Mouse (Mus musculus): ENCODE data around the gene Marcksl1. TPM values are rescaled to one million over a fixed set of nuclear protein-coding genes. Genes with fewer than 3 reads are reported as not detected.

Gene Marcksl1
- polyA plus RNA-seq, 1 experiment from 2014 or later: 1,829 TPM

DNA sequence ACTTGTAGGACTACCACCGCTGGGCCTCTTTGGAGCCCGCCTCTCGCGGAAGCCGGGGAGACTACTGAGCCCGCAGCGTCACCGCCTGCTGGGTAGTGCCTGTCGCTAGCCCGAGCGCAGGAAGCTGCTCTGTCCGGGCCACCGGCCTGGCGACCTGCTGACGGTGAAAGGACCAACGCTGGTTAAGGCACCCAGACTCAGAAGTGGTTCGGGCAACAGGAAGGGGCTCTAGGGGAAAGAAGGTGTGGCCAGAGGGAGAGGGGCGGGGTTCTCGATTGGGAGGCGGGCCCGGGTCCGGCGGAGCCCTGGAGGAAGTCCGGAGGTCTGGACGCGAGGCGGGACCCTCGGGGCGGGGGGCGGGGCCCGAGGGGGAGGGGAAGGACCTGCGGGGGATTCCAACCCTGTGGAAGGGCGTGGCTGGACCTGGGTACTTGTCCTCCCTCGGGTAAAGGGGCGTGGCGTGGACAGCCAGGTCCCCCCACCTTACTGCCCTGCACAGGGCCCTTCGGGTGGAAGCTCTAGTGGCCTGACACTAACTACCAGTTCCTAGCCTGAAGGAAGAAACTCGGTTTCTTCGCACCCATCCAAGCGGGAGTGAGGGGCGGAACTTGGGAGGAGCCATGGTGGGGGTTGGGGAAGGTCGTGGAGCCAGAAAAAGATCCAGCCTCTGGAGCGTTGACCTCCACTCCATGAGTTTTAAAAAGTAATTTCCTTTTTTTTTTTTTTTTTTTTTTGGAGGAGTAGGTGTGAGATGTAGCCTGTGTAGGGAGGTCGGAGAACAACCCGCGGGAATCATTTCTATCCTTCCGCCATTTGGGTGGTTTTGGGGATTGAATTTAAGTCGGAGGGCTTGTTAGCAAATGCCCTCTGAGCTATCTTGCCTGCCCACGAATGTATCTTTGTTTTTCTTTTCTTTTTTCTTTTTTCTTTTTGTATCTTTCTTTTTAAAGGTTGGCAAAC is 12.5 kb upstream of the Marcksl1 start:
- ATAC-seq (ENCODE audit: low FRiP score): peak; percentile 70

GRCm38 (mm10) chr4:129502327-129502888 is 11.0 kb upstream of the Marcksl1 start:
- 79% methylated on average over 9 of the region's 9 CpGs for WGBS
- H3K27ac ChIP-seq: no peak overlapping the region
- no peak overlapping the region for H3K4me3 ChIP-seq
- no peak overlapping the region for H3K4me2 ChIP-seq
- no peaks in the 10 kb centered on the region for H3K36me3 ChIP-seq
- peaks cover 15% of the 10 kb centered on the region for H3K4me1 ChIP-seq (replicated peaks)
- H3K9ac ChIP-seq: no peak overlapping the region
- H3K9me3 ChIP-seq: no peaks in the 10 kb centered on the region
- no peak for ATAC-seq (ENCODE audit: low FRiP score)
- 0 out of 2 replicates have a peak, but pooled peaks cover 4% of the 10 kb centered on the region for H3K27me3 ChIP-seq

More for the DNA sequence above, 12.5 kb upstream of the Marcksl1 start:
- peak overlapping the region; percentile 55 for H3K4me3 ChIP-seq
- no peaks in the 10 kb centered on the region for H3K9me3 ChIP-seq
- 1% methylated on average over 48 of the region's 49 CpGs for WGBS
- H3K27ac ChIP-seq: peak overlapping the region; percentile 81
- peak overlapping the region; percentile 83 for H3K4me2 ChIP-seq
- no peaks in the 10 kb centered on the region for H3K36me3 ChIP-seq
- H3K9ac ChIP-seq: peak overlapping the region; percentile 72
- H3K27me3 ChIP-seq: 0 out of 2 replicates have a peak, but pooled peaks cover 4% of the 10 kb centered on the region
- H3K4me1 ChIP-seq (replicated peaks): peaks cover 28% of the 10 kb centered on the region

GRCm38 (mm10) chr4:129502901-129503444 is 10.4 kb upstream of the Marcksl1 start:
- Histone ChIP-seq H3K27me3 (0 out of 2 replicates have a peak, but pooled peaks cover 4% of the 10 kb centered on the region), H3K4me1 (replicated peaks) (peaks cover 18% of the 10 kb centered on the region), H3K27ac (no peak overlapping the region), H3K4me3 (no peak overlapping the region), H3K9ac (no peak overlapping the region), H3K36me3 (no peaks in the 10 kb centered on the region), H3K9me3 (no peaks in the 10 kb centered on the region), H3K4me2 (no peak overlapping the region)
- ATAC-seq (ENCODE audit: low FRiP score): no peak
- WGBS: 78% methylated on average over 11 of the region's 11 CpGs

GRCm38 (mm10) chr4:129505511-129505910 is 7.9 kb upstream of the Marcksl1 start:
- 79% methylated on average over 3 of the region's 3 CpGs for WGBS
- Histone ChIP-seq H3K9ac (no peak overlapping the region; the same call in 1 of the 2 replicates), H3K27ac (no peak overlapping the region), H3K4me3 (no peak overlapping the region), H3K9me3 (no peaks in the 10 kb centered on the region), H3K36me3 (no peaks in the 10 kb centered on the region), H3K4me2 (no peak overlapping the region), H3K27me3 (0 out of 2 replicates have a peak, but pooled peaks cover 4% of the 10 kb centered on the region), H3K4me1 (replicated peaks) (peaks cover 33% of the 10 kb centered on the region)
- ATAC-seq (ENCODE audit: low FRiP score): no peak

- H3K4me3 ChIP-seq: no peak overlapping the region
- no peak for ATAC-seq (ENCODE audit: low FRiP score)
- no peak overlapping the region for H3K4me2 ChIP-seq
- H3K9ac ChIP-seq: no peak overlapping the region
- H3K4me1 ChIP-seq (replicated peaks): peaks cover 41% of the 10 kb centered on the region
- H3K9me3 ChIP-seq: no peaks in the 10 kb centered on the region
- H3K27ac ChIP-seq: no peak overlapping the region
- 74% methylated on average over 9 of the region's 10 CpGs for WGBS
- H3K36me3 ChIP-seq: no peaks in the 10 kb centered on the region
- H3K27me3 ChIP-seq: no peaks in the 10 kb centered on the region
Measured at GRCm38 (mm10) chr4:129507434-129508236, 5.7 kb upstream of the Marcksl1 start.

GRCm38 (mm10) chr4:129508237-129508515 is 5.2 kb upstream of the Marcksl1 start:
- no peaks in the 10 kb centered on the region for H3K9me3 ChIP-seq
- H3K4me2 ChIP-seq: no peak overlapping the region
- no peak for ATAC-seq (ENCODE audit: low FRiP score)
- H3K4me1 ChIP-seq (replicated peaks): peaks cover 47% of the 10 kb centered on the region
- no peaks in the 10 kb centered on the region for H3K27me3 ChIP-seq
- no peaks in the 10 kb centered on the region for H3K36me3 ChIP-seq
- H3K4me3 ChIP-seq: no peak overlapping the region
- 71% methylated on average over 3 of the region's 3 CpGs for WGBS
- no peak overlapping the region for H3K27ac ChIP-seq
- no peak overlapping the region for H3K9ac ChIP-seq

DNA sequence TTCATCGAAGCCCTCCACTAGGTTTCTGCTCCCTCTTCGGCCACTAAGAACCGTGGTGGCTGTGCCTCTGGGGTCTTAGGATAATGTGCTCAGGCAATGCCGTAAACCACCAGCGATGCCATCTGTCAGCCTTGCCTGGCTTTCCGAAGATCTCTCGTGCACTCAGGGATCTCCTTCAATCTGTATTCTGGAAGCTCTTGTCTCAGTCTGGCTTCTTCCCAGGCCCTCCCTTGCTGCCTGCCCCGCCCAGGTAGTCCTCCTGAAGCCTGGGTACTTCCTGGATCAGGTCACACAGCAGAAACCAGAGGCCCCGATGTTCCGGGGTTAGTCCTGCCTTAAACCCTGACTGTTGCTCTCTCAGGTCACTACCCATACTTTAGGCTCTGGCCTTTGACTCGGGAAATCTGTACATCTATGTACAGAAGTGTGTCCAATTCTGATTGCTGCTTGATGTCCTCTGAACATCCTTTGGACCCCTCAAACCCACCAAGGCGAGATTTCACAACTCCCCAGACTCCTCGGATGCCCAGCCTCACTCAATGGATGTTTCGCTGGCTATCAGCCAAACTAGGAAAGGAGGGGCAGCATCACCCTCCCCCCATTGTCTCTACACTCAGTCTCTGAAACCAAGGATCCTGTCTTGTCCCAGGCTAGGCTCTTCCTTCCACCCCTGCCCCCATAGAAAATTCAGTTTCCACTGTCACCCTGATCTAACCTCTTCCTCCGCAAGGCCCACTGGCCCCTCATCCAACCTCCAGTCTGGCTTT is 4.4 kb upstream of the Marcksl1 start:
- no peak for ATAC-seq (ENCODE audit: low FRiP score)
- WGBS: 49% methylated on average over 15 of the region's 15 CpGs
- Histone ChIP-seq H3K27me3 (no peaks in the 10 kb centered on the region), H3K9ac (no peak overlapping the region), H3K36me3 (no peaks in the 10 kb centered on the region), H3K9me3 (no peaks in the 10 kb centered on the region), H3K4me1 (replicated peaks) (peaks cover 48% of the 10 kb centered on the region), H3K4me2 (no peak overlapping the region), H3K27ac (peak overlapping the region; percentile 71), H3K4me3 (no peak overlapping the region)

DNA sequence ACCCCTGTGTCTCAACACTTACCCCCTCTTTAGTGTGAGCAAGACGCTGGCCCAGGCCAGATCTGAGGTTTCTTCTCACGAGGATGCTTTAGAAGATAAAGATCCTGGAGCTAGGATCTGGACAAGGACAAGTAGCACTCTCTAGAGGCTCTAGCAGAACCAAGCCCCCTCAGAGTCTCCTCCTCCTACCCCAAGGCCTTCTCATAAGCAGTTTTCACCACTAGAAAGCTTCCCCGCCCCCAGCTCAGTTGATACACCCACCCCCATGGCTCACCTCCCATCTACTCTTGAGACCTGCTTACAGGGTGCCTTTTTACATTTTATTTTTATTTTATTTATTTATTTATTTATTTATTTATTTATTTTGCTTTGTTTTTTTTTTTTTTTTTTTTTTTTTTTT is 3.7 kb upstream of the Marcksl1 start:
- no peak overlapping the region for H3K9ac ChIP-seq
- no peak for ATAC-seq (ENCODE audit: low FRiP score)
- no peaks in the 10 kb centered on the region for H3K36me3 ChIP-seq
- 59% methylated on average over 3 of the region's 3 CpGs for WGBS
- no peaks in the 10 kb centered on the region for H3K9me3 ChIP-seq
- H3K4me1 ChIP-seq (replicated peaks): peaks cover 48% of the 10 kb centered on the region
- no peak overlapping the region for H3K4me3 ChIP-seq
- no peak overlapping the region for H3K4me2 ChIP-seq
- H3K27ac ChIP-seq: peak overlapping the region; percentile 50
- H3K27me3 ChIP-seq: no peaks in the 10 kb centered on the region

GRCm38 (mm10) chr4:129510723-129511412 is 2.5 kb upstream of the Marcksl1 start:
- Histone ChIP-seq H3K9ac (no peak overlapping the region), H3K27ac (peak overlapping the region; percentile 74), H3K9me3 (no peaks in the 10 kb centered on the region), H3K4me2 (no peak overlapping the region), H3K4me3 (no peak overlapping the region), H3K4me1 (replicated peaks) (peaks cover 59% of the 10 kb centered on the region), H3K36me3 (peaks cover 6% of the 10 kb centered on the region), H3K27me3 (no peaks in the 10 kb centered on the region)
- ATAC-seq (ENCODE audit: low FRiP score): no peak
- WGBS: 26% methylated on average over 6 of the region's 6 CpGs

- Histone ChIP-seq H3K4me1 (replicated peaks) (peaks cover 66% of the 10 kb centered on the region), H3K36me3 (peaks cover 8% of the 10 kb centered on the region), H3K4me3 (no peak overlapping the region), H3K27ac (peak overlapping the region; percentile 74), H3K9me3 (no peaks in the 10 kb centered on the region), H3K9ac (0 out of 2 replicates have a peak overlapping the region, but pooled peaks have one; percentile 6), H3K27me3 (no peaks in the 10 kb centered on the region), H3K4me2 (no peak overlapping the region)
- WGBS: 12% methylated on average over 6 of the region's 6 CpGs
- ATAC-seq (ENCODE audit: low FRiP score): no peak
Measured at GRCm38 (mm10) chr4:129511413-129512096, 1.8 kb upstream of the Marcksl1 start.
